Mouse (Mus musculus) heart, adult 2 months (tissue): ENCODE results near the gene Slc4a8.

ENCODE experiments used
- CTCF ChIP-seq: fragments of 200-600 bp; IDR thresholded peaks from 2 replicates; pipeline ENCODE4 v1.8.1; 2022; ENCODE audit warnings: antibody characterized with exemption, mild to moderate bottlenecking, moderate library complexity
- EP300 ChIP-seq: fragments of 200-500 bp; IDR thresholded peaks from 2 replicates; pipeline ENCODE4 v1.6.1; 2011; ENCODE audit warnings: low read depth, low read length, control low read depth; ENCODE audit not compliant: insufficient read depth
- POLR2A ChIP-seq: fragments of 200-500 bp; IDR thresholded peaks from 2 replicates; pipeline ENCODE4 v1.6.1; 2011; ENCODE audit warnings: mild to moderate bottlenecking, low read depth, low read length, control low read depth; ENCODE audit not compliant: insufficient read depth

GRCm38 (mm10) chr15:100754805-100755497 is 6.6 kb upstream of the Slc4a8 start:
- TF ChIP-seq CTCF (peak; percentile 50), POLR2A (no peak), EP300 (no peak)
